ENCODE assay signal across 15 mouse cellular contexts in the genomic region with DNA sequence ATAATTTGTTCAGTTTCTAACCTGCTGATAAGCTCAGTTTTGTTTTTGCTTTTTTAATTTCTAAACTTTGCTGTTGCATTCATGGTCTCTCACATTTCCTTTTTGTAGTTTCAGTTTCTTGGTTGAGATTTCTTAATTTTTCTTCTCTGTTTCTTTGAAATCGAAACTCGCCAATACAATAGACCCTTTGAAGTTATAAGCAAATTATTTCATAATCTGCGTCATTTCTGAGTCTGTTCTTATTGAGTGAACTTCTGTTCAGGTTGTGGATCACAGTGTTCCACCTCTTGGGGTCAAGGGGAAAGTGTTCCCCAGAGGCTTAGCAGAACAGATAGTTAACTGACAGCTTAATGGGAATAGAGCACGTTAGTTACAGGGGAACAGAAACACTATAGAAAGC. TPM values are rescaled to one million over a fixed set of nuclear protein-coding genes. Genes with fewer than 3 reads are reported as not detected.
"Had no signal": no experiment of that assay in that cellular context is flagged by ENCODE, and none has a peak within 500 bp of the region (broad histone marks: within the 10 kb centered on the region; RNA-seq: fewer than 3 reads in every experiment).

No protein-coding gene starts in this region.

- H3K36me3 ChIP-seq: limb, embryonic 15.5 days; liver, embryonic 15.5 days; midbrain, embryonic 12.5 days had no signal

- H3K9ac ChIP-seq: limb, embryonic 15.5 days; liver, embryonic 15.5 days; lung, embryonic 14.5 days; midbrain, embryonic 12.5 days had no signal

- H3K27ac ChIP-seq: limb, embryonic 15.5 days; liver, embryonic 15.5 days; midbrain, embryonic 12.5 days had no signal

- DNase-seq: kidney, adult 8-10 months; kidney, postnatal 25 days; layer of hippocampus, postnatal 36 days; lung, embryonic 14.5 days; lung, postnatal 10 days; lung, postnatal 4 days; right cerebral cortex, postnatal 14 days; thymus, adult 2 months; thymus, postnatal 25 days had no signal

- H3K4me3 ChIP-seq: limb, embryonic 15.5 days; liver, embryonic 15.5 days; midbrain, embryonic 12.5 days had no signal

- H3K4me2 ChIP-seq: limb, embryonic 15.5 days; liver, embryonic 15.5 days; lung, embryonic 14.5 days; midbrain, embryonic 12.5 days had no signal

- ATAC-seq: intestine, postnatal 0 days; midbrain, embryonic 16.5 days had no signal

- H3K27me3 ChIP-seq: liver, embryonic 15.5 days; midbrain, embryonic 12.5 days had no signal

- H3K9me3 ChIP-seq: limb, embryonic 15.5 days; liver, embryonic 15.5 days; midbrain, embryonic 12.5 days had no signal

RNA-seq across cellular contexts. Expression of a gene that starts 47.2 kb away (rescaled TPM):
- total RNA-seq: megakaryocyte-erythroid progenitor cell, adult 5-6 weeks had no signal
